ENCODE assay signal across 8 mouse cellular contexts in genomic region chr19:4878405-4879323, GRCm38 (mm10). TPM values are rescaled to one million over a fixed set of nuclear protein-coding genes. Genes with fewer than 3 reads are reported as not detected.
DNase-seq lines count a peak whose midpoint lies in the region; ATAC-seq lines count a peak whose summit lies in the region.

TSS of gene Zdhhc24 (plus strand) at chr19:4878668.

- 0 out of 2 replicates have a peak, but pooled peaks cover 3% of the 10 kb centered on the region for H3K27me3 ChIP-seq in hindbrain, embryonic 15.5 days

- peak within 1 kb of the TSS; percentile 72 for H3K4me3 ChIP-seq in hindbrain, embryonic 15.5 days

- H3K9me3 ChIP-seq in hindbrain, embryonic 15.5 days: no peaks in the 10 kb centered on the region

- peak; percentile 91 for DNase-seq in T-cell, adult 2 months (ENCODE audit: low spot score)
- peak; percentile 95 to 96 for DNase-seq in cerebellum, postnatal 36 days
- peak; percentile 97 to 98 for DNase-seq in frontal cortex, postnatal 36 days (ENCODE audit: low spot score in 2 of 2)
- peak; percentile 93 for DNase-seq in left cerebral cortex, adult 11 months (ENCODE audit: low spot score)
- DNase-seq in lung, postnatal 4 days: peak; percentile 95 to 98
- DNase-seq in retina, postnatal 7 days (ENCODE audit: low read depth, low spot score): peak; percentile 92
- peak; percentile 97 for DNase-seq in urinary bladder, adult 2 months (ENCODE audit: low spot score)

- H3K9ac ChIP-seq in hindbrain, embryonic 15.5 days: peak within 1 kb of the TSS; percentile 83

- WGBS in hindbrain, embryonic 15.5 days: 1% methylated on average over 52 of the region's 52 CpGs

- peak within 1 kb of the TSS; percentile 81 for H3K27ac ChIP-seq in hindbrain, embryonic 15.5 days (replicated peaks)

- H3K4me2 ChIP-seq in hindbrain, embryonic 15.5 days: peak within 1 kb of the TSS; percentile 81

- 0 out of 2 replicates have a peak, but pooled peaks cover 2% of the 10 kb centered on the region for H3K36me3 ChIP-seq in hindbrain, embryonic 15.5 days

- peak; percentile 98 for ATAC-seq in hindbrain, embryonic 15.5 days (ENCODE audit: low FRiP score, low read depth)

- H3K4me1 ChIP-seq in hindbrain, embryonic 15.5 days (replicated peaks): peaks cover 22% of the 10 kb centered on the region

RNA-seq across cellular contexts. Expression of gene Zdhhc24, which starts in this region (rescaled TPM):
- polyA plus RNA-seq in hindbrain, embryonic 15.5 days (2015; fragmentation: Nextera tagmentation; extraction: Ambion mirVana): 23.3 and 24.1 TPM in 2 replicates
- polyA plus RNA-seq in urinary bladder, adult 2 months (2012; rRNA removed): 15.1 and 22.3 TPM in 2 replicates

Comparison
In these comparisons a context has a peak if more than half of its experiments do, and no peak if none do; other contexts are left out.
1. Peak in every context shown above with its lines: DNase-seq, ATAC-seq, H3K4me3 ChIP-seq and H3K27ac ChIP-seq.